Mouse (Mus musculus): Measurements from ENCODE around the gene Lrrc42.

Lrrc42 gene

GRCm38 (mm10) chr4:107253125-107254091 lies at the start of gene Lrrc42, which contains the start of gene Hspb11:
Gene Lrrc42 (minus strand): TSS chr4:107253532.
Gene Hspb11 (plus strand): TSS chr4:107253593.
- DNase-seq, result peak; percentile 95 to 97

- no peak for DNase-seq
These were observed 49.5 kb upstream of the Lrrc42 start for GRCm38 (mm10) chr4:107302832-107303231.

- peak; percentile 7 to 25 for DNase-seq
These were observed 48.9 kb upstream of the Lrrc42 start for GRCm38 (mm10) chr4:107302221-107302620.

GRCm38 (mm10) chr4:107300902-107301555 lies 47.7 kb upstream of the Lrrc42 start:
- DNase-seq, result no peak

GRCm38 (mm10) chr4:107300371-107300770 lies 47.0 kb upstream of the Lrrc42 start:
- no peak for DNase-seq

- no peak for DNase-seq
These were observed 46.5 kb upstream of the Lrrc42 start for GRCm38 (mm10) chr4:107299779-107300340.

- no peak for DNase-seq
These were observed 44.8 kb upstream of the Lrrc42 start for GRCm38 (mm10) chr4:107298071-107298606.

GRCm38 (mm10) chr4:107292273-107292662 lies 38.9 kb upstream of the Lrrc42 start:
- peak; percentile 23 to 43 for DNase-seq

- no peak for DNase-seq
These were observed 38.4 kb upstream of the Lrrc42 start for GRCm38 (mm10) chr4:107291611-107292272.

- no peak for DNase-seq
These were observed 34.2 kb upstream of the Lrrc42 start for GRCm38 (mm10) chr4:107287517-107287916.

- DNase-seq, result no peak
These were observed 33.1 kb upstream of the Lrrc42 start for GRCm38 (mm10) chr4:107286386-107286785.

GRCm38 (mm10) chr4:107285446-107286200 lies 32.3 kb upstream of the Lrrc42 start:
- no peak for DNase-seq

- no peak for DNase-seq
These were observed 27.6 kb upstream of the Lrrc42 start for GRCm38 (mm10) chr4:107280843-107281475.

- DNase-seq, result peak in 1 of 2 experiments; percentile 21
These were observed 24.9 kb upstream of the Lrrc42 start for GRCm38 (mm10) chr4:107278188-107278707.

- no peak for DNase-seq
These were observed 21.2 kb upstream of the Lrrc42 start for GRCm38 (mm10) chr4:107274511-107274910.

GRCm38 (mm10) chr4:107273683-107274082 lies 20.4 kb upstream of the Lrrc42 start:
- DNase-seq, result no peak

GRCm38 (mm10) chr4:107260001-107260400 lies 6.7 kb upstream of the Lrrc42 start:
- DNase-seq, result no peak

GRCm38 (mm10) chr4:107254414-107254813 lies 1.1 kb upstream of the Lrrc42 start:
- DNase-seq, result no peak

GRCm38 (mm10) chr4:107252522-107252921 lies 810 bp downstream of the Lrrc42 start:
- peak in 1 of 2 experiments; percentile 15 for DNase-seq

GRCm38 (mm10) chr4:107250494-107250893 lies 2.8 kb downstream of the Lrrc42 start:
- peak in 1 of 2 experiments; percentile 46 for DNase-seq

- peak; percentile 39 to 76 for DNase-seq
These were observed 3.9 kb downstream of the Lrrc42 start for GRCm38 (mm10) chr4:107249471-107249870.

All from lung, adult 18-20 months (tissue).